Mouse (Mus musculus): ENCODE measurements around the gene Prr5l.

GRCm38 (mm10) chr2:101920136-101920554 is 37.3 kb upstream of the Prr5l start:
- TF ChIP-seq POLR2A (IDR thresholded peaks at IDR 0.05; ENCODE audit: control insufficient read depth, extremely low read depth, insufficient read depth, low read length, poor library complexity), result no peak
- no peak for TF ChIP-seq CTCF (IDR thresholded peaks at IDR 0.05; ENCODE audit: borderline replicate concordance, control insufficient read depth, extremely low read depth, insufficient read depth, low read length, poor library complexity)

Data from thymus, adult 2 months (tissue).